Mouse (Mus musculus) neural tube, embryonic 15.5 days (tissue): ENCODE measurements around the gene Zranb1. TPM values are rescaled to one million over a fixed set of nuclear protein-coding genes. Genes with fewer than 3 reads are reported as not detected.

Source experiments
- ATAC-seq: fragments of 200-750 bp; cut with Nextera tagmentation; 2 replicates; pipeline ENCODE4 v1.8.0; 2017; ENCODE audit warnings: mild to moderate bottlenecking, moderate TSS enrichment, moderate library complexity; ENCODE audit not compliant: low FRiP score
- H3K27ac ChIP-seq: fragments of 300-500 bp; sonication (generic); replicated peaks from 2 replicates; pipeline ENCODE4 v1.5.1; 2015; ENCODE audit warnings: mild to moderate bottlenecking, inconsistent platforms
- H3K27me3 ChIP-seq: fragments of 300-500 bp; sonication (generic); replicated peaks from 2 replicates; pipeline ENCODE4 v1.6.1; 2015; ENCODE audit warnings: inconsistent platforms
- H3K36me3 ChIP-seq: fragments of 300-500 bp; sonication (generic); 2 replicates; pipeline ENCODE4 v1.6.1; 2015; ENCODE audit warnings: inconsistent platforms
- H3K4me1 ChIP-seq: fragments of 300-500 bp; sonication (generic); 2 replicates; pipeline ENCODE4 v1.6.1; 2015; ENCODE audit warnings: inconsistent platforms
- H3K4me2 ChIP-seq: fragments of 300-500 bp; sonication (generic); 2 replicates; pipeline ENCODE4 v1.6.1; 2015; ENCODE audit warnings: inconsistent platforms, mild to moderate bottlenecking, moderate library complexity
- H3K4me3 ChIP-seq: fragments of 300-500 bp; sonication (generic); replicated peaks from 2 replicates; pipeline ENCODE4 v1.5.1; 2015; ENCODE audit warnings: mild to moderate bottlenecking, inconsistent platforms
- H3K9ac ChIP-seq: fragments of 300-500 bp; sonication (generic); replicated peaks from 2 replicates; pipeline ENCODE4 v1.6.1; 2015; ENCODE audit warnings: mild to moderate bottlenecking, inconsistent platforms
- H3K9me3 ChIP-seq: fragments of 300-500 bp; sonication (generic); replicated peaks from 2 replicates; pipeline ENCODE4 v1.6.1; 2016; ENCODE audit warnings: inconsistent platforms
- WGBS: fragments of 180-500 bp; shearing (Covaris S2); methylation state at CpG from one replicate; pipeline ENCODE4 v1.1.7; 2015; ENCODE audit warnings: mixed read lengths; 5-methylcytosine and 5-hydroxymethylcytosine counted together
- polyA plus RNA-seq: library from polyadenylated mRNA; unstranded; fragments of >200 nt; fragmentation: Nextera tagmentation; extraction: Ambion mirVana; gene quantifications from 2 replicates; pipeline ENCODE4 v1.2.1, GENCODE M21; 2015

The Zranb1 gene
- polyA plus RNA-seq, 1 experiment from 2014 or later = 20.5 TPM

GRCm38 (mm10) chr7:133019481-133020020, 88.6 kb downstream of the Zranb1 start:
- Histone ChIP-seq H3K9me3 (no peaks in the 10 kb centered on the region), H3K36me3 (no peaks in the 10 kb centered on the region), H3K27ac (0 out of 2 replicates have a peak overlapping the region, but pooled peaks have one; percentile 3), H3K4me3 (no peak overlapping the region), H3K4me2 (no peak overlapping the region), H3K9ac (no peak overlapping the region), H3K27me3 (no peaks in the 10 kb centered on the region), H3K4me1 (peaks cover 36% of the 10 kb centered on the region)
- 38% methylated on average over 6 of the region's 6 CpGs for WGBS
- no peak for ATAC-seq

- Histone ChIP-seq H3K9me3 (no peaks in the 10 kb centered on the region), H3K4me3 (no peak overlapping the region), H3K27ac (no peak overlapping the region), H3K36me3 (no peaks in the 10 kb centered on the region), H3K27me3 (no peaks in the 10 kb centered on the region), H3K4me1 (peaks cover 22% of the 10 kb centered on the region), H3K4me2 (no peak overlapping the region), H3K9ac (no peak overlapping the region)
- WGBS = 55% methylated on average over 1 of the region's 1 CpGs
- ATAC-seq = no peak
Measured at GRCm38 (mm10) chr7:133024694-133025093, 93.8 kb downstream of the Zranb1 start.

DNA sequence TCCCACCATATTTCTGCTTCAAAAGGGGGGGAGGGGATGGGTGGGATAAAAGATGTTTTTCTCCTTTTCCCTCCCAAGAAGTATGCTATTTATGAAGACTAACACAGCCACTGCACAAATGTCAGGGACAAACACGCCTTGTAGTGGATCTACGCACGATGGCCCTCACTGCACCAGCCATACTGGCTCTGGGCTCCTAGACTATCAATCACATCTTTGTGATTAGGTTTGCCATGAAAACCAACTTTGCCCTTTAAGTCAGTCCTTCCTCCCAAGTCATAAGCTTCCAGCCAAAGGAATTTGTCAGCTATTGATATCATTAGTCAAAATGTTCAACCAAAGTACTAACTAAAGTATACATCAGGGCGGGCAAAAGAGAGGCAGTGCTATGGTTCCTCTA, 97.0 kb downstream of the Zranb1 start:
- 89% methylated on average over 4 of the region's 4 CpGs for whole genome bisulfite sequencing
- no peak overlapping the region for H3K4me3 ChIP-seq
- H3K4me2 ChIP-seq = no peak overlapping the region
- no peak overlapping the region for H3K9ac ChIP-seq
- no peak for ATAC-seq
- H3K9me3 ChIP-seq = no peaks in the 10 kb centered on the region
- H3K27ac ChIP-seq = no peak overlapping the region
- H3K4me1 ChIP-seq = peaks cover 14% of the 10 kb centered on the region
- no peaks in the 10 kb centered on the region for H3K27me3 ChIP-seq
- H3K36me3 ChIP-seq = no peaks in the 10 kb centered on the region

- Histone ChIP-seq H3K27ac (no peak overlapping the region), H3K9ac (no peak overlapping the region), H3K27me3 (no peaks in the 10 kb centered on the region), H3K9me3 (no peaks in the 10 kb centered on the region), H3K4me3 (no peak overlapping the region), H3K4me1 (peaks cover 25% of the 10 kb centered on the region), H3K36me3 (no peaks in the 10 kb centered on the region), H3K4me2 (no peak overlapping the region)
- ATAC-seq = no peak
- 90% methylated on average over 8 of the region's 8 CpGs for WGBS
Measured at GRCm38 (mm10) chr7:133029004-133029403, 98.1 kb downstream of the Zranb1 start.

DNA sequence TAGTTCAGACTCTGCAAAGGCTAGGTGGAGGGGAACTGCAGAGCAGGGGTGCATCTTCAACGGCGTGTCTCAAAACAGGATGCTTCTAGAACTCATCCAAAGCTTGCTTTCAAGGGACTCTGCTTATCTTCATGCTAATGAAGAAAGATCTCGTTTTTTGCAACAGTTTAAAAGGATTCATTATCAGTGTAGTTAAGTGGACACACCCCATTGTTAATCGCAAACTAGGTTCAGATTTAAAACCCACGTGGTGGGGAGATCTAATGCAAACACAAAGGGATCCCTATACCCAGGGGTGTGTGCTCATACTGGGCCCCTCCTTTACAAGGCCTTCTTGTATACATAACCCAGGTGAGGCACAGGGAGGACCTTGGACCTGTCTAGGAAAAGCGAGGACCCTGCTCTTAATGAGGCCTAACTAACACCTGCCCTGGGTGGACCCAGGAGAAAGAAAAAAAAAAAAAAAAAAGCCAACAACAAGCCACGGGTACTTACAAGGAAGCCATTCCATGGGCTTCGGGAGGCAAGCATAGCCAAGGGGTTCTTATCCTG, 98.6 kb downstream of the Zranb1 start:
- H3K36me3 ChIP-seq = no peaks in the 10 kb centered on the region
- H3K9me3 ChIP-seq = no peaks in the 10 kb centered on the region
- H3K9ac ChIP-seq = no peak overlapping the region
- no peak for ATAC-seq
- H3K4me3 ChIP-seq = no peak overlapping the region
- no peak overlapping the region for H3K4me2 ChIP-seq
- no peaks in the 10 kb centered on the region for H3K27me3 ChIP-seq
- peaks cover 29% of the 10 kb centered on the region for H3K4me1 ChIP-seq
- no peak overlapping the region for H3K27ac ChIP-seq
- WGBS = 83% methylated on average over 8 of the region's 8 CpGs

DNA sequence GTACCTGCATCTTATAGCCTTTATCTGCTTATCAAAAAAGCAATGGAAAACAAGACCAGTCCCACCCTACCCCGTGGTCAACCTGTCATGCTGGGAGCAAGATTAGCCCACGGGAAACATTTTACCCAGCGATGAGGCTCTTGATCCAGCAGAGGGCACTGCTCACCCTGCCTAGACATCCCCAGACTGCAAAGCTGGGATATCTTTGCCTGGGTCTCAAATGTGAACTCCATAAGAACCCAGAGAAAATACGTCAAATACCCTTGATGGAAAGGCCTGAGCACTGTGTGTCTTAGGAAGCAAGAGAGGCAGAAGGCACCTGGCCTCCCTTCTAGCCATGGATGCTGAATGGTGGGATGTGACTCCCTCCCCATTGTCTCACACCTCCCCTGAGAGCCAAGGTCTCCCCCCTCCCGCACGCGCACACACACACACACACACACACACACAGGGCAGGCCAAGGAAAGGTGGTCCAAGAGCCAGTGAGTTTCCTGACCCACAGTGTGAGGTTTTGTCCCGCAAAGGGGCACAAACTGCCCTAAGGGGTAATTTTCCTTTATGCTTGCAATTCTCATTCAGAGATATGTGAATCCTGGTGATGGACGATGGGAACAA, 101.8 kb downstream of the Zranb1 start:
- ATAC-seq = peak; percentile 79
- WGBS = 44% methylated on average over 9 of the region's 9 CpGs
- H3K9ac ChIP-seq = no peak overlapping the region
- peak overlapping the region; percentile 56; the same call in 1 of the 2 replicates for H3K27ac ChIP-seq
- no peaks in the 10 kb centered on the region for H3K36me3 ChIP-seq
- no peaks in the 10 kb centered on the region for H3K9me3 ChIP-seq
- no peak overlapping the region for H3K4me2 ChIP-seq
- H3K27me3 ChIP-seq = no peaks in the 10 kb centered on the region
- peaks cover 39% of the 10 kb centered on the region for H3K4me1 ChIP-seq
- H3K4me3 ChIP-seq = no peak overlapping the region

- Histone ChIP-seq H3K27ac (no peak overlapping the region), H3K4me3 (no peak overlapping the region), H3K27me3 (no peaks in the 10 kb centered on the region), H3K4me2 (no peak overlapping the region), H3K9me3 (no peaks in the 10 kb centered on the region), H3K4me1 (peaks cover 44% of the 10 kb centered on the region), H3K36me3 (no peaks in the 10 kb centered on the region), H3K9ac (no peak overlapping the region)
- ATAC-seq = no peak
Measured at GRCm38 (mm10) chr7:133035901-133036300, 105.0 kb downstream of the Zranb1 start.

Other genes starting within 250 kb of the Zranb1 start
- 12.4 and 14.2 TPM in 2 replicates for gene Fam53b, start 117.3 kb upstream of the Zranb1 start, polyA plus RNA-seq
- 76.3 and 84.5 TPM in 2 replicates for gene Eef1akmt2, start 78.5 kb upstream of the Zranb1 start, polyA plus RNA-seq
- gene Abraxas2, start 71.9 kb upstream of the Zranb1 start, polyA plus RNA-seq = 32.6 and 34.5 TPM in 2 replicates
- gene Fgfr2, start 192.2 kb downstream of the Zranb1 start, polyA plus RNA-seq = 21.2 and 30.5 TPM in 2 replicates
- 50.5 and 52.0 TPM in 2 replicates for gene Ctbp2, start 193.2 kb downstream of the Zranb1 start, polyA plus RNA-seq